8 mouse cellular contexts compared by ENCODE assay signal in the genomic region with DNA sequence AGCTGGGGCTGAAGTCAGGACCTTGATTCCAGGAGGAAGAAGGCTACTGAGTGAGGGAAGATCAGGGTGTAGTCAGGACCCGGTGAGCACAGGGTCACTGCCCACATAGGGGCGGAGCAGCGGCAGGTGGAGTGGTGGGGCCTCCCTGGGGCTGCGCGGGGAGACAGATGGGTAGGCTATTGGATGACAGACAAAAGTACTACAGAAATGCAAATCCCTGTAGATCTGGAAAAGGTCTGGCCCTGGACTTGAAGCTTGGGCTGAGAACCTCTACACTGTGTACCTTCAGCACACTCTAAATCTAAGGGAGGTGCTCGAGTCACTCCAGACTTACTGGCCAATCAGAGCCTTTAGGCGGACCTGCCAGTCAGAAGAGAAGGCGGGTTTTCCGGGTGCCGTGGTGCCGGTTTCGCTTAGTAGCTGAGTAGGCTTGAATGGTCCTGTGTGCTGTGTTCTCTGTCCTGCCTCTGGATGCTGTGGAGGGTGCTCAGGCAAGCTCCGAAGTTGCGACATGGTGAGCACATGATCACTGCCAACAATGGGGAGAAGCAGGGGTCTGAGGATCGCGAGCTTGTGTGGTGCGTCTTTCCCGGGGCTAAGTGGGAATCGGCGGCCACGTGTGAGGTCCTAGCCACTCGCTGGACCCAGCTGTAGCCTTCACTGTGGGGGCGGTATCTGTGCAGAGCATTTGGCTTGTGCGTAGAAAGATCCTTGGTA. TPM values are rescaled to one million over a fixed set of nuclear protein-coding genes. Genes with fewer than 3 reads are reported as not detected.
DNase-seq lines count a peak whose midpoint lies in the region; ATAC-seq and TF ChIP-seq lines count a peak whose summit lies in the region.
"Not testable (repeated sequence)": the region's sequence is repeated elsewhere in the genome, so short reads cannot be mapped to it uniquely, and the experiment has no call there.

No protein-coding gene starts in this region.

- peak overlapping the region; percentile 52 for H3K4me3 ChIP-seq in embryonic facial prominence, embryonic 12.5 days
- H3K4me3 ChIP-seq in kidney, adult 2 months (ENCODE audit: insufficient read depth, low read depth, low read length) = peak overlapping the region; percentile 65
- H3K4me3 ChIP-seq in limb, embryonic 11.5 days (ENCODE audit: low read depth, low read length) = peak overlapping the region; percentile 43
- peak overlapping the region; percentile 57 for H3K4me3 ChIP-seq in midbrain, embryonic 13.5 days (replicated peaks)

- not testable (repeated sequence) for H3K27ac ChIP-seq in embryonic facial prominence, embryonic 12.5 days; limb, embryonic 11.5 days (replicated peaks; ENCODE audit: low read depth, low read length)
- H3K27ac ChIP-seq in kidney, adult 2 months (ENCODE audit: insufficient read depth, low read depth, low read length) = 0 out of 2 replicates have a peak overlapping the region, but pooled peaks have one; percentile 3
- peak overlapping the region; percentile 70 for H3K27ac ChIP-seq in midbrain, embryonic 13.5 days

- not testable (repeated sequence) for H3K9me3 ChIP-seq in embryonic facial prominence, embryonic 12.5 days; limb, embryonic 11.5 days (ENCODE audit: control insufficient read depth, low read length)
- peaks cover 12% of the 10 kb centered on the region for H3K9me3 ChIP-seq in midbrain, embryonic 13.5 days

- WGBS in embryonic facial prominence, embryonic 12.5 days = under 1% methylated on average over 23 of the region's 24 CpGs
- WGBS in kidney, adult 2 months = 1% methylated on average over 24 of the region's 24 CpGs
- 2% methylated on average over 23 of the region's 24 CpGs for WGBS in limb, embryonic 11.5 days
- WGBS in midbrain, embryonic 13.5 days = under 1% methylated on average over 24 of the region's 24 CpGs

- DNase-seq in 3134 (ENCODE audit: extremely low read depth, insufficient read length, low spot score) = peak; percentile 82
- DNase-seq in adrenal gland, postnatal 25 days = peak; percentile 71
- peak; percentile 83 to 86 for DNase-seq in heart, adult 18-20 months
- DNase-seq in kidney, adult 2 months = peak; percentile 86
- peak; percentile 75 for DNase-seq in limb, embryonic 11.5 days (ENCODE audit: low spot score)
- DNase-seq in spleen, adult 12 weeks (ENCODE audit: low spot score) = peak; percentile 69

- H3K27me3 ChIP-seq in embryonic facial prominence, embryonic 12.5 days; kidney, adult 2 months (replicated peaks; ENCODE audit: control insufficient read depth, insufficient read depth, low read length); limb, embryonic 11.5 days (ENCODE audit: control insufficient read depth, insufficient read depth, low read length); midbrain, embryonic 13.5 days: not testable (repeated sequence)

- H3K4me1 ChIP-seq in embryonic facial prominence, embryonic 12.5 days; kidney, adult 2 months (ENCODE audit: control insufficient read depth, insufficient read depth, low read length); limb, embryonic 11.5 days (ENCODE audit: control insufficient read depth, insufficient read depth, low read length); midbrain, embryonic 13.5 days (replicated peaks): not testable (repeated sequence)

- not testable (repeated sequence) for TF ChIP-seq CTCF in kidney, adult 2 months (conservative IDR thresholded peaks at IDR 0.05; ENCODE audit: insufficient read depth, insufficient read length, low read depth, low read length)

- H3K36me3 ChIP-seq in embryonic facial prominence, embryonic 12.5 days; kidney, adult 2 months (ENCODE audit: control insufficient read depth, insufficient read depth, low read length); limb, embryonic 11.5 days (ENCODE audit: control insufficient read depth, insufficient read depth, low read length): not testable (repeated sequence)
- H3K36me3 ChIP-seq in midbrain, embryonic 13.5 days = peaks cover 11% of the 10 kb centered on the region

- TF ChIP-seq POLR2A in kidney, adult 2 months (IDR thresholded peaks at IDR 0.05; ENCODE audit: low read depth, low read length) = not testable (repeated sequence)

- peak overlapping the region; percentile 58 for H3K9ac ChIP-seq in embryonic facial prominence, embryonic 12.5 days
- H3K9ac ChIP-seq in limb, embryonic 11.5 days (ENCODE audit: low read length) = not testable (repeated sequence)
- H3K9ac ChIP-seq in midbrain, embryonic 13.5 days (replicated peaks) = peak overlapping the region; percentile 61

- peak overlapping the region; percentile 62 for H3K4me2 ChIP-seq in embryonic facial prominence, embryonic 12.5 days (replicated peaks)
- peak overlapping the region; percentile 56 for H3K4me2 ChIP-seq in limb, embryonic 11.5 days (ENCODE audit: low read depth, severe bottlenecking)
- peak overlapping the region; percentile 65 for H3K4me2 ChIP-seq in midbrain, embryonic 13.5 days (replicated peaks)

- ATAC-seq in embryonic facial prominence, embryonic 12.5 days (ENCODE audit: insufficient number of reproducible peaks, insufficient read depth, low FRiP score, low TSS enrichment) = peak; percentile 97
- ATAC-seq in limb, embryonic 11.5 days (ENCODE audit: insufficient number of reproducible peaks, low FRiP score, low TSS enrichment, low read depth) = peak; percentile 96
- ATAC-seq in midbrain, embryonic 13.5 days = peak; percentile 99

RNA-seq across cellular contexts. Expression of a gene that starts 29.2 kb away (rescaled TPM):
- total RNA-seq in adrenal gland, postnatal 25 days (2021) = 13.7 and 14.8 TPM in 2 replicates
- polyA plus RNA-seq in embryonic facial prominence, embryonic 12.5 days (2016; fragmentation: Nextera tagmentation; extraction: Ambion mirVana) = 24.4 and 25.7 TPM in 2 replicates
- total RNA-seq in heart, adult 18-20 months (2021) = 10 to 100 TPM; 16.8 to 20.7 TPM
- polyA plus RNA-seq in kidney, adult 2 months (2012; rRNA removed) = 1.5 and 3.4 TPM in 2 replicates
- 25.7 and 28.1 TPM in 2 replicates for polyA plus RNA-seq in limb, embryonic 11.5 days (2014; fragmentation: Nextera tagmentation; extraction: Ambion mirVana)
- 27.0 and 28.8 TPM in 2 replicates for polyA plus RNA-seq in midbrain, embryonic 13.5 days (2015; fragmentation: Nextera tagmentation; extraction: Ambion mirVana)
